Mouse (Mus musculus) kidney, embryonic 14.5 days (tissue): ENCODE measurements around the gene Tns1. TPM values are rescaled to one million over a fixed set of nuclear protein-coding genes. Genes with fewer than 3 reads are reported as not detected.

Experiments
- ATAC-seq: fragments of 200-750 bp; cut with Nextera tagmentation; 2 replicates; pipeline ENCODE4 v1.8.0; 2017; ENCODE audit warnings: moderate number of reproducible peaks, mild to moderate bottlenecking, moderate TSS enrichment, moderate library complexity; ENCODE audit not compliant: low FRiP score, low TSS enrichment
- H3K27ac ChIP-seq: fragments of 300-500 bp; sonication (generic); 2 replicates; pipeline ENCODE4 v1.5.1; 2014; ENCODE audit warnings: low read depth, mild to moderate bottlenecking, low read length, moderate library complexity, mixed read lengths
- H3K27me3 ChIP-seq: fragments of 300-500 bp; sonication (generic); 2 replicates; pipeline ENCODE4 v1.6.1; 2014; ENCODE audit warnings: mild to moderate bottlenecking, low read length; ENCODE audit not compliant: control insufficient read depth, insufficient read depth
- H3K36me3 ChIP-seq: fragments of 300-500 bp; sonication (generic); 2 replicates; pipeline ENCODE4 v1.6.1; 2014; ENCODE audit warnings: low read length, mixed read lengths; ENCODE audit not compliant: control insufficient read depth, insufficient read depth
- H3K4me1 ChIP-seq: fragments of 300-500 bp; sonication (generic); 2 replicates; pipeline ENCODE4 v1.6.1; 2014; ENCODE audit warnings: low read length, mixed read lengths; ENCODE audit not compliant: control insufficient read depth, insufficient read depth
- H3K4me2 ChIP-seq: fragments of 300-500 bp; sonication (generic); replicated peaks from 2 replicates; pipeline ENCODE4 v1.6.1; 2014; ENCODE audit warnings: low read depth, mild to moderate bottlenecking, low read length
- H3K4me3 ChIP-seq: fragments of 300-500 bp; sonication (generic); 2 replicates; pipeline ENCODE4 v1.5.1; 2014; ENCODE audit warnings: mild to moderate bottlenecking, low read length
- H3K9ac ChIP-seq: fragments of 300-500 bp; sonication (generic); 2 replicates; pipeline ENCODE4 v1.6.1; 2014; ENCODE audit warnings: low read depth, mild to moderate bottlenecking, low read length, moderate library complexity
- H3K9me3 ChIP-seq: fragments of 300-500 bp; sonication (generic); 2 replicates; pipeline ENCODE4 v1.6.1; 2016; ENCODE audit warnings: low read length; ENCODE audit not compliant: control insufficient read depth
- WGBS: fragments of 180-500 bp; shearing (Covaris S2); extraction: QIAGEN DNeasy Blood & Tissue Kit; methylation state at CpG from one replicate; pipeline ENCODE4 v1.1.7; 2014; 5-methylcytosine and 5-hydroxymethylcytosine counted together
- polyA plus RNA-seq: library from polyadenylated mRNA; unstranded; fragments of >200 nt; fragmentation: Nextera tagmentation; extraction: Ambion mirVana; gene quantifications from 2 replicates; pipeline ENCODE4 v1.2.1, GENCODE M21; 2014

Tns1 gene
- polyA plus RNA-seq, 1 experiment from 2014 or later, result 59.2 TPM

DNA sequence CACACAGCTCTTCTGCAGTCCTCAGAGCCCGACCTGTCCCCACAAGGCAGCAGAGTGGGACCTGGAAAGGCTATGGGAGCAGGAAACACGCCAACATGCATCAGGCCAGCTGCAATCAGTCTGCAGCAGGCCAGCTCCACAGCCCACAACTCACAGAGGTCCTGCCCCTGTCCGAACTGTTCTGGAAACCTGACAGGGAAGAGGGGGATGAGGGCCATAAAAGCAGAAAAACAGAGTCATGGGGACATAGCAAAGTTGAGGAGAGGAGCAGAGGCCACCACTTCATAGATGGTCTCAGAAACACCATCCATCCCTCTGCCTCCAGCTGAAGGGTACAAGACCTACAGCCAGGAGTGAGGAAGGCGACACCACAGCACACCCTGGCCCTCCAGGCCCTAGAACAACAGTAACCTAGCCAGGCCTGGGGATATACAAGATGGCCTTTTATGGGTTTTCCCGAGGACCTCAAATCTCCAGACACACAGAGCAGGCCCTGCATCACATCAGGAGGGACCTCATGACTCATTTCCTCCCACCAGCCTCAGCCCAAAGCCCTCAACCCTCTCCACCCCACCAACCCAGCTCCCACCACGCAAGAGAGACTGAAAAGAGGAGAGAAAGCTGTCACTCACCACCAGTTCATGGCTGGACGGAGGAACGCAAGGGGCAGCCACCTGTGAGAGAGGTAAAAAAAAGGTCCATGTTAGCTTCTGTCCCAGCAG, 108.6 kb downstream of the Tns1 start:
- 20% methylated on average over 8 of the region's 8 CpGs for WGBS
- Histone ChIP-seq H3K36me3 (no peaks in the 10 kb centered on the region), H3K4me2 (no peak overlapping the region), H3K9me3 (peaks cover 2% of the 10 kb centered on the region; the same call in 1 of the 2 replicates), H3K27ac (peak overlapping the region; percentile 73; the same call in 1 of the 2 replicates), H3K9ac (no peak overlapping the region), H3K4me3 (no peak overlapping the region), H3K4me1 (peaks cover 33% of the 10 kb centered on the region), H3K27me3 (no peaks in the 10 kb centered on the region)
- peak; percentile 72 for ATAC-seq

DNA sequence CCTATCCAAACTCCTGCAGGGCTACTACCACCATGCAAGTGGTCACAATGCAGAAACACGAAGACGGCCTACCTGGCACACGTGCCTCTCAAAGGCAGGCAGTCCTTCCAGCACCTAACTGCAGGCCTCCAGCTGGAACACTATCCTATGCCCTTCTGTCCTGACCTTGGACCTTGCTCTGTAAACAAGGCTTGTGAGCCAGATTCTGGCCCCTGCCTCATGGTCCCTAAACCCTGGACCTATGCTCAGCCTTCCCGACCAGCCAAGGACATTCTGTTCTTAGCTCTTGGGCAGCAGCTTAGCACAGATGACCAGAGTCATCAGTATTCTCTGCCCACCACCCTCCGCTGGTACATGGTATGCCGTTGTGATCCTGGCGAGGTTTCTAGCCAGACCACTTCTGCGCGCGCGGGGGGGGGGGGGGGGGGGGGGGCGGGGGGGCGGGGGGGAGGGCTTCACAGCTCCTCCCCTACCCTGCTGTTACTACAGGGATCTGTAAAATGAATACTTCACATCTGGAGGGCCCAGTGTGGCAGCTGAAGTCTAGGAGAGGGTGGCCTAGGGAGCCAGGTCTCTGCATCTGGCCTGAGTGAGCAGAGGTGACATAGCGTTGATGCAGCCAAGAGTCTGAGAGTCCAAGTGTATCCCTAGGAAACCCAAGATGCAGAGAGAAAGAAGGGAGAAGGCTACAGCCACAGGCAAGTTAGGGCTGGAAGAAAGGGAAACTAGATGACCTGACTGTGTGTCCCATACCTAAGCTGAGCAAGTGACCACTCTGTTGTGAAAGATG, 109.5 kb downstream of the Tns1 start:
- 0 out of 2 replicates have a peak overlapping the region, but pooled peaks have one; percentile 24 for H3K27ac ChIP-seq

GRCm38 (mm10) chr1:74013296-74014031, 110.8 kb downstream of the Tns1 start:
- H3K9ac ChIP-seq, result no peak overlapping the region
- H3K27ac ChIP-seq, result peak overlapping the region; percentile 47; the same call in 1 of the 2 replicates
- H3K4me2 ChIP-seq, result no peak overlapping the region
- no peak for ATAC-seq
- H3K9me3 ChIP-seq, result peaks cover 2% of the 10 kb centered on the region; the same call in 1 of the 2 replicates
- no peak overlapping the region for H3K4me3 ChIP-seq
- no peaks in the 10 kb centered on the region for H3K36me3 ChIP-seq
- H3K27me3 ChIP-seq, result no peaks in the 10 kb centered on the region
- 66% methylated on average over 14 of the region's 14 CpGs for WGBS
- peaks cover 43% of the 10 kb centered on the region for H3K4me1 ChIP-seq

More for the DNA sequence above, 109.5 kb downstream of the Tns1 start:
- ATAC-seq, result no peak
- Histone ChIP-seq H3K9me3 (peaks cover 2% of the 10 kb centered on the region; the same call in 1 of the 2 replicates), H3K4me3 (no peak overlapping the region), H3K27me3 (no peaks in the 10 kb centered on the region), H3K9ac (no peak overlapping the region), H3K4me2 (no peak overlapping the region), H3K36me3 (no peaks in the 10 kb centered on the region), H3K4me1 (peaks cover 33% of the 10 kb centered on the region)
- 52% methylated on average over 8 of the region's 14 CpGs for WGBS

GRCm38 (mm10) chr1:74012706-74013105, 111.5 kb downstream of the Tns1 start:
- no peak for ATAC-seq
- peaks cover 2% of the 10 kb centered on the region; the same call in 1 of the 2 replicates for H3K9me3 ChIP-seq
- WGBS, result 68% methylated on average over 10 of the region's 10 CpGs
- H3K4me3 ChIP-seq, result no peak overlapping the region
- H3K4me1 ChIP-seq, result peaks cover 50% of the 10 kb centered on the region
- H3K27ac ChIP-seq, result no peak overlapping the region
- no peak overlapping the region for H3K9ac ChIP-seq
- H3K36me3 ChIP-seq, result no peaks in the 10 kb centered on the region
- no peaks in the 10 kb centered on the region for H3K27me3 ChIP-seq
- H3K4me2 ChIP-seq, result no peak overlapping the region

GRCm38 (mm10) chr1:74009495-74009894, 114.8 kb downstream of the Tns1 start:
- Histone ChIP-seq H3K4me3 (no peak overlapping the region), H3K4me1 (peaks cover 35% of the 10 kb centered on the region), H3K4me2 (no peak overlapping the region), H3K27ac (no peak overlapping the region), H3K36me3 (no peaks in the 10 kb centered on the region), H3K9me3 (peaks cover 2% of the 10 kb centered on the region; the same call in 1 of the 2 replicates), H3K9ac (no peak overlapping the region), H3K27me3 (no peaks in the 10 kb centered on the region; the same call in 1 of the 2 replicates)
- WGBS, result 88% methylated on average over 3 of the region's 3 CpGs
- no peak for ATAC-seq

DNA sequence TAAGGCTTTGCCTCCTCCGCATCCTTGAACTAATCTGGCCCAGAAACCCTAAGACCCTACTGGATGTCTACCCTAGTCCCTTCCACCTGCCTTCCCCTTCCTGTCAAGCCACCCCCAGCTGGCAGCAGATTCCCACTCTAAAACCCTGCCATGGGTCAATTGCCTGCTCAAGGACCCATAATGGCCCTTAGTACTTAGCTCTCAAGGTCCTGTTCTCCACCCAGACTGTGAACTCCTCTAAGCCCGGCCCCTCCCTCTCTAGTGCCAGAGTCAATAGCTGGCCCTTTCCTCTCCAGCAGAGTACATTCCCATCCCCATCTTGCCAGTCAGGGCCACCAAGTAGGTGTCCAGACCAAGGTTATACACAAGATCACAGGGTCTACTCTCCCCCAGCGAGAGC, 115.3 kb downstream of the Tns1 start:
- no peak overlapping the region; the same call in 1 of the 2 replicates for H3K27ac ChIP-seq

GRCm38 (mm10) chr1:74008498-74008897, 115.8 kb downstream of the Tns1 start:
- Histone ChIP-seq H3K4me3 (no peak overlapping the region), H3K4me1 (peaks cover 28% of the 10 kb centered on the region), H3K36me3 (no peaks in the 10 kb centered on the region), H3K4me2 (no peak overlapping the region), H3K27me3 (no peaks in the 10 kb centered on the region; the same call in 1 of the 2 replicates), H3K9ac (no peak overlapping the region), H3K27ac (peak overlapping the region; percentile 56; the same call in 1 of the 2 replicates), H3K9me3 (peaks cover 2% of the 10 kb centered on the region; the same call in 1 of the 2 replicates)
- peak; percentile 50; the same call in 1 of the 2 replicates for ATAC-seq
- 13% methylated on average over 5 of the region's 5 CpGs for WGBS

More for the DNA sequence above, 115.3 kb downstream of the Tns1 start:
- H3K4me1 ChIP-seq, result peaks cover 33% of the 10 kb centered on the region
- no peaks in the 10 kb centered on the region; the same call in 1 of the 2 replicates for H3K27me3 ChIP-seq
- no peaks in the 10 kb centered on the region for H3K36me3 ChIP-seq
- no peak overlapping the region for H3K4me2 ChIP-seq
- 52% methylated on average over 3 of the region's 3 CpGs for WGBS
- peaks cover 2% of the 10 kb centered on the region; the same call in 1 of the 2 replicates for H3K9me3 ChIP-seq
- H3K4me3 ChIP-seq, result no peak overlapping the region
- no peak overlapping the region for H3K9ac ChIP-seq
- ATAC-seq, result peak; percentile 10; the same call in 1 of the 2 replicates

- Histone ChIP-seq H3K9ac (no peak overlapping the region), H3K4me2 (no peak overlapping the region), H3K4me3 (no peak overlapping the region), H3K27me3 (no peaks in the 10 kb centered on the region; the same call in 1 of the 2 replicates), H3K9me3 (peaks cover 2% of the 10 kb centered on the region; the same call in 1 of the 2 replicates), H3K36me3 (no peaks in the 10 kb centered on the region; the same call in 1 of the 2 replicates), H3K4me1 (peaks cover 24% of the 10 kb centered on the region), H3K27ac (peak overlapping the region; percentile 37; the same call in 1 of the 2 replicates)
- WGBS, result 59% methylated on average over 7 of the region's 7 CpGs
- no peak for ATAC-seq
Observed at GRCm38 (mm10) chr1:74007398-74008050, 116.7 kb downstream of the Tns1 start.
